Mouse (Mus musculus): ENCODE data around the gene Slc1a2. TPM values are rescaled to one million over a fixed set of nuclear protein-coding genes. Genes with fewer than 3 reads are reported as not detected.
A peak's percentile ranks its signal among the peaks of the same experiment; 100 is the strongest.

Slc1a2 gene
- 1.1 and 1.7 TPM in 2 replicates for polyA plus RNA-seq (2015; fragmentation: Nextera tagmentation; extraction: Ambion mirVana)

DNA sequence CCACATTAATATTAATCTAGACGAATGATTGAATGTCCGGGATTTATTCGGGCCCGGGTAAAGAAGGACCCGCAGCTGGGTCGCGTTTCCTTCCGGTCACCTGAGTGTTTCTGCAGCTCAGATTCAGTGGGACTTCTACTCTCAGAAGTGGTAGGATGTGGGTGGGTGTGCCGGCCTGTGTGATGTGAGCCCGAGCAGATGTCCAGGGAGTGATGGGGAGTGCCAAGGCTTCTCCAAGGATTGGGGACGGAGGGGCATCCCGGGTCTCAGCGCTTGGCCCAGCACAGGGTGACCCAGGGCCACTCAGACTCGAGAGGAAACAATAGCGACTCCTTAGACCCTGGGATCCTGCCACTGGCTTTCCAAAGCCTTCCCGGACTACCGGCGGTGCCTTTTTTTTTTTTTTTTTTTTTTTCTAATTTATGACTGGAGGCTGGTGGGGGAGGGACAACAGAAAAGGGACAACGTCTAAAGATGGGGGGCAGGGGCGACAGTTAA lies at the start of gene Slc1a2:
Gene Slc1a2 (plus strand): TSS at position 497 of the 498 bp plus-strand sequence.
- peaks cover 73% of the 10 kb centered on the region for H3K27me3 ChIP-seq
- 1% methylated on average over 20 of the region's 20 CpGs for WGBS (ENCODE audit: insufficient replicate concordance)
- no peak within 1 kb of the TSS for H3K9ac ChIP-seq

GRCm38 (mm10) chr2:102610485-102610884 lies 48.0 kb upstream of the Slc1a2 start:
- Histone ChIP-seq H3K9me3 (replicated peaks) (no peaks in the 10 kb centered on the region), H3K27me3 (no peaks in the 10 kb centered on the region), H3K9ac (no peak overlapping the region), H3K4me2 (no peak overlapping the region), H3K36me3 (replicated peaks) (no peaks in the 10 kb centered on the region), H3K4me3 (replicated peaks) (no peak overlapping the region), H3K4me1 (replicated peaks) (no peaks in the 10 kb centered on the region), H3K27ac (replicated peaks) (no peak overlapping the region)
- 79% methylated on average over 4 of the region's 4 CpGs for WGBS (ENCODE audit: insufficient replicate concordance)
- no peak for ATAC-seq (ENCODE audit: insufficient read depth)

More for the DNA sequence above, at the start of gene Slc1a2:
- Histone ChIP-seq H3K4me3 (replicated peaks) (peak within 1 kb of the TSS; percentile 44), H3K4me2 (peak within 1 kb of the TSS; percentile 67), H3K4me1 (replicated peaks) (no peaks in the 10 kb centered on the region), H3K36me3 (replicated peaks) (no peaks in the 10 kb centered on the region), H3K27ac (replicated peaks) (no peak within 1 kb of the TSS), H3K9me3 (replicated peaks) (no peaks in the 10 kb centered on the region)
- ATAC-seq (ENCODE audit: insufficient read depth) = no peak

- WGBS (ENCODE audit: insufficient replicate concordance) = 24% methylated on average over 2 of the region's 2 CpGs
- H3K9me3 ChIP-seq (replicated peaks) = no peaks in the 10 kb centered on the region
- ATAC-seq (ENCODE audit: insufficient read depth) = no peak
These were observed 41.8 kb upstream of the Slc1a2 start for GRCm38 (mm10) chr2:102616637-102617036.

GRCm38 (mm10) chr2:102620744-102621429 lies 37.6 kb upstream of the Slc1a2 start:
- no peaks in the 10 kb centered on the region for H3K27me3 ChIP-seq
- WGBS (ENCODE audit: insufficient replicate concordance) = 62% methylated on average over 12 of the region's 12 CpGs
- H3K27ac ChIP-seq (replicated peaks) = no peak overlapping the region
- H3K4me1 ChIP-seq (replicated peaks) = no peaks in the 10 kb centered on the region
- no peaks in the 10 kb centered on the region for H3K36me3 ChIP-seq (replicated peaks)
- H3K4me2 ChIP-seq = no peak overlapping the region
- H3K9me3 ChIP-seq (replicated peaks) = no peaks in the 10 kb centered on the region
- no peak overlapping the region for H3K4me3 ChIP-seq (replicated peaks)
- no peak overlapping the region for H3K9ac ChIP-seq
- ATAC-seq (ENCODE audit: insufficient read depth) = no peak

More at GRCm38 (mm10) chr2:102616637-102617036, 41.8 kb upstream of the Slc1a2 start:
- H3K9ac ChIP-seq = no peak overlapping the region
- no peaks in the 10 kb centered on the region for H3K36me3 ChIP-seq (replicated peaks)
- no peak overlapping the region for H3K4me3 ChIP-seq (replicated peaks)
- no peak overlapping the region for H3K27ac ChIP-seq (replicated peaks)
- H3K4me2 ChIP-seq = no peak overlapping the region
- H3K4me1 ChIP-seq (replicated peaks) = no peaks in the 10 kb centered on the region
- H3K27me3 ChIP-seq = no peaks in the 10 kb centered on the region

GRCm38 (mm10) chr2:102622176-102622575 lies 36.3 kb upstream of the Slc1a2 start:
- Histone ChIP-seq H3K36me3 (replicated peaks) (no peaks in the 10 kb centered on the region), H3K4me1 (replicated peaks) (no peaks in the 10 kb centered on the region), H3K9me3 (replicated peaks) (no peaks in the 10 kb centered on the region), H3K27me3 (no peaks in the 10 kb centered on the region), H3K9ac (no peak overlapping the region), H3K4me3 (replicated peaks) (no peak overlapping the region), H3K4me2 (no peak overlapping the region), H3K27ac (replicated peaks) (no peak overlapping the region)
- no peak for ATAC-seq (ENCODE audit: insufficient read depth)
- WGBS (ENCODE audit: insufficient replicate concordance) = 55% methylated on average over 5 of the region's 5 CpGs

- no peaks in the 10 kb centered on the region for H3K9me3 ChIP-seq (replicated peaks)
- H3K4me3 ChIP-seq (replicated peaks) = no peak overlapping the region
These were observed 35.5 kb upstream of the Slc1a2 start for GRCm38 (mm10) chr2:102622943-102623342.

DNA sequence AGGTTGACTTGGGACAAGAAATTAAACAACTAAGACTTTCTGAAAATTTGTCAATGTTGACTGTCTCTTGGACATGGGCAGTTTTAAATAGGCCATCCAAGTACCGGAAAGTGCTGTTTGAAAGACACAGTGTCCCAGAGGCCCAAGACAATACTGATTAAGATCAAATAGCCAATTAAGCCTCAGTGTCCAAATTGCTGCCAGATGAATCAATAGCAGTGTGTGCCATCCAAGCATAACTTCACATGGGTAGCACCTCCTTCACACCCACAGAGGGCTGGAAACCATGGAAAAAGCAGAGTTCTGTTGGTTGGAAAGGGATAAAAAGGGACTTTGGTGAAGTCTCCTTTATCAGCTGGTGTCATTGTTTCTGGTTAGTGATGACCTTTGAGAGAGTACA lies 33.9 kb upstream of the Slc1a2 start:
- Histone ChIP-seq H3K4me3 (replicated peaks) (no peak overlapping the region), H3K36me3 (replicated peaks) (no peaks in the 10 kb centered on the region), H3K4me1 (replicated peaks) (no peaks in the 10 kb centered on the region), H3K9ac (no peak overlapping the region), H3K27me3 (no peaks in the 10 kb centered on the region), H3K27ac (replicated peaks) (no peak overlapping the region), H3K9me3 (replicated peaks) (no peaks in the 10 kb centered on the region), H3K4me2 (no peak overlapping the region)
- no peak for ATAC-seq (ENCODE audit: insufficient read depth)
- WGBS (ENCODE audit: insufficient replicate concordance) = 73% methylated on average over 1 of the region's 1 CpGs

More at GRCm38 (mm10) chr2:102622943-102623342, 35.5 kb upstream of the Slc1a2 start:
- Histone ChIP-seq H3K27me3 (no peaks in the 10 kb centered on the region), H3K4me1 (replicated peaks) (no peaks in the 10 kb centered on the region), H3K9ac (no peak overlapping the region), H3K36me3 (replicated peaks) (no peaks in the 10 kb centered on the region), H3K4me2 (no peak overlapping the region), H3K27ac (replicated peaks) (no peak overlapping the region)
- no peak for ATAC-seq (ENCODE audit: insufficient read depth)

DNA sequence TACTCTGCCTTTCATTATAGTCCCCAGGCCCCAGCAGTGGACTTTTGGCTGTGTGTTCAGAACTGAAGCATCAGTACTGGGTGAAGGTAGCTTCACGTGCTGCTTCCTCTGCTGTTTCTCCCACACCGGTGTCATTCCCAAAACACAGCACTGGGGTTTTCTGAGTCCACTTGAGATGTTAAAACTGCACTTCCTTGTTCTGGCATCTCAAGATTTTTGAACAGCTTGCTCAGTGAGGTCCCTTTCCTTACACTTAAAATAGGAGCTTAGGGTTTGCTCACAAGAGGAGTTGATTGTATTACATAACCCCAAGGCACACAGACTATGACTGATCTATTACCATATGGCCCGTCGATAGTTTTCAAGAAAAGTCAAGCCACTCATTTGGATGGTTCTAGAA lies 26.1 kb upstream of the Slc1a2 start:
- 75% methylated on average over 4 of the region's 4 CpGs for WGBS (ENCODE audit: insufficient replicate concordance)
- Histone ChIP-seq H3K4me1 (replicated peaks) (no peaks in the 10 kb centered on the region), H3K4me2 (no peak overlapping the region), H3K27me3 (no peaks in the 10 kb centered on the region), H3K9ac (no peak overlapping the region), H3K4me3 (replicated peaks) (no peak overlapping the region), H3K9me3 (replicated peaks) (no peaks in the 10 kb centered on the region), H3K36me3 (replicated peaks) (no peaks in the 10 kb centered on the region), H3K27ac (replicated peaks) (no peak overlapping the region)
- ATAC-seq (ENCODE audit: insufficient read depth) = no peak

- no peak for ATAC-seq (ENCODE audit: insufficient read depth)
- Histone ChIP-seq H3K36me3 (replicated peaks) (no peaks in the 10 kb centered on the region), H3K27ac (replicated peaks) (no peak overlapping the region), H3K4me2 (no peak overlapping the region), H3K27me3 (no peaks in the 10 kb centered on the region), H3K9ac (no peak overlapping the region), H3K4me3 (replicated peaks) (no peak overlapping the region), H3K4me1 (replicated peaks) (no peaks in the 10 kb centered on the region), H3K9me3 (replicated peaks) (no peaks in the 10 kb centered on the region)
- WGBS (ENCODE audit: insufficient replicate concordance) = 71% methylated on average over 1 of the region's 1 CpGs
These were observed 24.4 kb upstream of the Slc1a2 start for GRCm38 (mm10) chr2:102634010-102634409.

DNA sequence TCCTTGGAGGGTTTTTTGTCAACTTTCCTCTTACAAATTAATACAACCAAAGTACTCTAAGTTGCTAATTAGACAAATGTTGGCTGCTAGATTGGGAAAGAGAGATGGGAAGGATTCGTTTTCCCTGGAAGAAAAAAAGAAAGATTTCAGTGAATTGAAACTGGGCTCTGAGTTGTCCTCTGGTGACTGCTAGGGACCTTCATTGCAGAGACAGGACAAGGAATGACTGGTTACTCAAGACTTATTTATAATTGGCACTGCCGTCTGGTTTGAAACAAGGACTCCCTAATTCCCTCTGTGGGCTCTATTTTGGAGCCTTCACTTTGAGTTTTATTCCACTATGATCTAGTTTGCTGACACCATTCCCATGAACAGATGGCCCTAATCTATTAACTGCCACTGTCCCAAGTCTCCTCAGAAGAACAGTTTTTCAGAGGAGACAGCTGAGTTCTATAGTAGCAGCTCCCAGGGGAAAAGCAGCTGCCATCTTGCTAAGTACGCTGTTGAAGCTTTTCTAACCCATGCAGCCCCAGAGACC lies 22.9 kb upstream of the Slc1a2 start:
- H3K4me1 ChIP-seq (replicated peaks) = no peaks in the 10 kb centered on the region
- no peak overlapping the region for H3K4me3 ChIP-seq (replicated peaks)
- no peak overlapping the region for H3K4me2 ChIP-seq
- H3K9me3 ChIP-seq (replicated peaks) = no peaks in the 10 kb centered on the region
- ATAC-seq (ENCODE audit: insufficient read depth) = no peak
- H3K27me3 ChIP-seq = no peaks in the 10 kb centered on the region
- H3K9ac ChIP-seq = no peak overlapping the region
- H3K27ac ChIP-seq (replicated peaks) = no peak overlapping the region
- no peaks in the 10 kb centered on the region for H3K36me3 ChIP-seq (replicated peaks)
- WGBS (ENCODE audit: insufficient replicate concordance) = 53% methylated on average over 3 of the region's 3 CpGs

DNA sequence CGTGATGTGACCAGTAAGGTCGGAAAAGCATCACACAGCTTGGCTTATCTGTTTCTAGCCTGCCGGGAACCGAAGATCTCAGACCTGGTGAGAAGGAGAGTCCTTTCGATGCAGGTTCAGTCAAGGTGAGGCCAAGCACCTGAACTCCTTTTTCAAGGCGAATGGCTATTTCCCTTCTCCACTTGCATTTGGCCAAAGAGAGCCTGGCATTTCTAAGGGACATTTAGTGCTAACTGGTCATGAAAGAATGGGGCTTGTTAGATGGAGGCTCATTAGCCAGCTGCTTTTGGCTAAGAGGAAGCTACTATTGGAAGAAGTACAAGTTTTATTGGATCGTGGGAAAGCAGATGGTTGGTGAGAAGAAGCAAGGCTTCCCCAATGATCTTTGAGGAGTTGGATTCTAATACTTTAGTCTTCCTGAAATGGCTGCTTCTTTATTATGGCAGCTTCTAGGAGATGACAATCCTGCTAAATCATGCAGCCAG lies 22.3 kb upstream of the Slc1a2 start:
- H3K27ac ChIP-seq (replicated peaks) = no peak overlapping the region
- 64% methylated on average over 7 of the region's 7 CpGs for WGBS (ENCODE audit: insufficient replicate concordance)
- no peaks in the 10 kb centered on the region for H3K27me3 ChIP-seq
- H3K36me3 ChIP-seq (replicated peaks) = no peaks in the 10 kb centered on the region
- H3K9ac ChIP-seq = no peak overlapping the region
- ATAC-seq (ENCODE audit: insufficient read depth) = no peak
- H3K4me3 ChIP-seq (replicated peaks) = no peak overlapping the region
- no peaks in the 10 kb centered on the region for H3K4me1 ChIP-seq (replicated peaks)
- no peak overlapping the region for H3K4me2 ChIP-seq
- H3K9me3 ChIP-seq (replicated peaks) = no peaks in the 10 kb centered on the region

Data from liver, embryonic 15.5 days (tissue).